Mouse (Mus musculus): ENCODE measurements around the gene Gm42372. TPM values are rescaled to one million over a fixed set of nuclear protein-coding genes. Genes with fewer than 3 reads are reported as not detected.

The Gm42372 gene
- total and polyA plus RNA-seq, 3 experiments = 0.15 to 0.61 (median 0.47) TPM

DNA sequence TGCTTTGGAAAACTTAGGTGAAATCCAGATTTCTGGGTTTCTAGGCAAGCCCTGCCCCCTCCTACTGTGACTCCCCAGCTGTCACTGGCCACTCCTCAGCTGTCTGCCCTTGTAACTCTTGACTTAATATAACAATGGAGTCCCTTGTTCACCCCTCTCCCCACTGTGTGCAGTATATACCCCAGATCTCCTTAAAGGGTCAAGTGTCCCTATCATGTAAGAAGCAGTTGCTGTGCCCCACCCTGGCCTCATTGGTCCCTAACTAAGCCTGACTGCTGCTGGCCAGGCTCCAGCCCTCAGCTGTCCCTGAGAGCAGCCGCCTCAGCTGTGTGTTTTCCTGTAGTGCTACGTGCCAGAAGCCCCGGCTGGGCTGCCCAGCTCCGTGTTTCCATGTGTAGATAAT is 34.9 kb upstream of the Gm42372 start:
- Histone ChIP-seq H3K9ac (ENCODE audit: insufficient read depth, low read depth) (no peak overlapping the region), H3K9me3 (replicated peaks; ENCODE audit: low read length) (peaks cover 14% of the 10 kb centered on the region), H3K27ac (ENCODE audit: insufficient read depth, low read depth) (no peak overlapping the region), H3K4me3 (replicated peaks in 1 of 3; ENCODE audit: low read depth in 2 of 3, low read length in 2 of 3, poor library complexity in 1 of 3) (no peak overlapping the region), H3K36me3 (replicated peaks in 1 of 2; ENCODE audit: control insufficient read depth in 1 of 2, insufficient read depth in 1 of 2, low read length in 1 of 2) (no peaks in the 10 kb centered on the region), H3K4me1 (ENCODE audit: control insufficient read depth in 1 of 2, insufficient read depth in 2 of 2) (peaks cover 0 to 9% of the 10 kb centered on the region in 2 experiments; a peak in 1 of 4 replicates), H3K4me2 (ENCODE audit: insufficient read depth, low read depth, poor library complexity, severe bottlenecking) (no peak overlapping the region), H3K79me2 (replicated peaks; ENCODE audit: control insufficient read depth, extremely low read depth, insufficient read depth, poor library complexity, severe bottlenecking) (no peaks in the 10 kb centered on the region), H3K27me3 (replicated peaks) (peaks cover 38% of the 10 kb centered on the region)
- in situ Hi-C loops (cut with MboI; ENCODE audit: low pct_ligation_motif_present, low pct_unique_long_range_greater_than_20kb, low sequenced_read_pairs) (no loop called here), dilution Hi-C loops (cut with MboI; ENCODE audit: extremely low pct_ligation_motif_present, extremely low pct_unique_long_range_greater_than_20kb, low sequenced_read_pairs) (no loop called here)
- TF ChIP-seq POLR2AphosphoS2 (IDR thresholded peaks at IDR 0.05; ENCODE audit: low read depth, low read length) = no peak
- TF ChIP-seq KAT2A (IDR thresholded peaks at IDR 0.05; ENCODE audit: insufficient replicate concordance, low read length) = no peak
- no peak for TF ChIP-seq BHLHE40 (IDR thresholded peaks at IDR 0.05; ENCODE audit: low read depth, low read length)
- TF ChIP-seq ZMIZ1 (IDR thresholded peaks at IDR 0.05; ENCODE audit: low read depth, low read length) = no peak
- no peak for DNase-seq (ENCODE audit: extremely low read depth)

DNA sequence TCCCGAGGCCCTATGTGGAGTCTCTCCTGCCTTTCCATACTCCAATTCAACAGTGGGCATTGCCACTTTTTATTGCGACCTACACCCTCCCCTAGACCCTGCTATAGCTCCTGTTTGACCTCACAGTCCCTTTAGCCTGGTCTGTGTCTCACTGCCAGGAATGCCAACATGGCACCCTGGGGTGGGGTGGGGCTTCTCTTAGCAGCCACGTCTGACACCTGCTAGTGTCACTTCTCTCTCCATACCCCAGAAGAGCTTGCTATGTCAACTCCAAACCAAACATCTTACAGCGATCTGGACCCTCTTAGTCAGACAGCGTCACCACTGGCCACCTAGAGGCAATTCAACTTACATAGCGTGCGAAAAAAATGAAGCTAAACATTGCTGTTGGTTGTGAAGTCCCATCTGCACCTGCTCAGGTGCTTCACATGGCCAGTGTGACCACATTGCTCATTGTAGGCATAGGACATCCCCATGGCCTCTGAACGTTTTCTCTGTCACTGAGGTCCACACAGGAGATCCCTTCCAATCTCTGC is 33.9 kb upstream of the Gm42372 start:
- in situ Hi-C loops (cut with MboI; ENCODE audit: low pct_ligation_motif_present, low pct_unique_long_range_greater_than_20kb, low sequenced_read_pairs) (no loop called here), dilution Hi-C loops (cut with MboI; ENCODE audit: extremely low pct_ligation_motif_present, extremely low pct_unique_long_range_greater_than_20kb, low sequenced_read_pairs) (no loop called here)
- no peak for DNase-seq (ENCODE audit: extremely low read depth)
- no peaks in the 10 kb centered on the region for H3K79me2 ChIP-seq (replicated peaks; ENCODE audit: control insufficient read depth, extremely low read depth, insufficient read depth, poor library complexity, severe bottlenecking)
- H3K36me3 ChIP-seq (replicated peaks in 1 of 2; ENCODE audit: control insufficient read depth in 1 of 2, insufficient read depth in 1 of 2, low read length in 1 of 2) = no peaks in the 10 kb centered on the region
- H3K27me3 ChIP-seq (replicated peaks) = peaks cover 29% of the 10 kb centered on the region
- H3K9ac ChIP-seq (ENCODE audit: insufficient read depth, low read depth) = no peak overlapping the region
- no peak overlapping the region for H3K4me3 ChIP-seq (replicated peaks in 1 of 3; ENCODE audit: low read depth in 2 of 3, low read length in 2 of 3, poor library complexity in 1 of 3)
- H3K9me3 ChIP-seq (replicated peaks; ENCODE audit: low read length) = peaks cover 14% of the 10 kb centered on the region
- H3K4me2 ChIP-seq (ENCODE audit: insufficient read depth, low read depth, poor library complexity, severe bottlenecking) = no peak overlapping the region
- H3K4me1 ChIP-seq (ENCODE audit: control insufficient read depth in 1 of 2, insufficient read depth in 2 of 2) = peaks cover 0 to 9% of the 10 kb centered on the region in 2 experiments; a peak in 1 of 4 replicates
- no peak overlapping the region for H3K27ac ChIP-seq (ENCODE audit: insufficient read depth, low read depth)
- no peak for TF ChIP-seq CHD2 (IDR thresholded peaks at IDR 0.05; ENCODE audit: low read length)

DNA sequence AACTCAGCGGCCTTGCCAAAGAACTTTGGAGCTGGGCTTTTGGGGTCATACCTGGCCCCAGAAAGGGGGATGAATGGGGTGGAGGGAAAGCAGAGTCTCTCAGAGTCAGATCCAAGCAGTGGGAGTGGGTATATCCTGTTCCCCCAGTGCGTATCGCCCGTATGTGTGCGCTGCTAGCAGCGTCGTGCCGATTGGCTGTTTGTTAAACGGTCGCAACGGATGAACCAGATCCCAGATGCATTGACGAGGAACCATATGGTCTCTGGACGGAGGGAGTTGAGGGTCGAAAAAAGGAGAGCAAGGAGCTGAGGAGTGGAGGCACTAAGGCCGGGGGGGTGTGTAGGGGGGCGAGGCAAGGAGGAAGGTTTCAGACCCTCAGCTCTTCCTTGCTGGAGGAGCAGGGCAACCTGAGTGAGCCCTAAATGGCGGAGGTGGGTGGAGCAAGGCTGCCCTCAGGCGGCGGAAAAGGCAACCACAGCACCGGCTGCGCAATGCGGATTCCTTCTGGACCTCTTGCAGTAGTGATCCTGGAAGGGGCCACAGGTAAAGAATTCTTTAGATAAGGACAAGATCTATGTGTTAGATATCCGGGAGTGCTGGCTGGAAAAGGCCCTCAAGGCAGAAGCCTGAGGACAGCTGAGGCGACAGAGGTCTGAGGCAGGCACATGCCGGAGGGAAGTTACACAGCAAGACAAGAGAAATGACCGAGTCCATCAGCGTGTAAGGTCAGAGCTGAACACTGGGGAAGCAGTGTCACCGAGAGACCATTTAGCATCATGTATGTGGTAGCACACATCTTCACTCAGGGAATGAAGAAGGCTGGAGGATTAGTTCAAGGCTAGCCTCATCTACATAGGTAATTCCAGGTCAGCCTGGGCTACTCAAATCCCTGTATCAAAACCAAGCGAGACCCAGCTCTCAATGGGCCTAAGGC is 32.7 kb upstream of the Gm42372 start:
- peak overlapping the region; percentile 49 to 53 (median 50) for H3K4me3 ChIP-seq (replicated peaks in 1 of 3; ENCODE audit: low read depth in 2 of 3, low read length in 2 of 3, poor library complexity in 1 of 3)
- H3K79me2 ChIP-seq (replicated peaks; ENCODE audit: control insufficient read depth, extremely low read depth, insufficient read depth, poor library complexity, severe bottlenecking) = no peaks in the 10 kb centered on the region
- in situ Hi-C loops (cut with MboI; ENCODE audit: low pct_ligation_motif_present, low pct_unique_long_range_greater_than_20kb, low sequenced_read_pairs) (loop anchor here (5.0 kb wide), 2 partner anchors 47 to 117 kb away; no protein-coding TSS in a partner anchor), dilution Hi-C loops (cut with MboI; ENCODE audit: extremely low pct_ligation_motif_present, extremely low pct_unique_long_range_greater_than_20kb, low sequenced_read_pairs) (no loop called here)
- peaks cover 24% of the 10 kb centered on the region for H3K27me3 ChIP-seq (replicated peaks)
- H3K9ac ChIP-seq (ENCODE audit: insufficient read depth, low read depth) = peak overlapping the region; percentile 10; the same call in 1 of the 2 replicates
- no peak; the same call in 1 of the 2 replicates for TF ChIP-seq TCF12 (IDR thresholded peaks at IDR 0.05; ENCODE audit: low read depth, low read length)
- TF ChIP-seq USF1 (IDR thresholded peaks at IDR 0.05; ENCODE audit: low read depth, low read length) = no peak
- no peak; the same call in 1 of the 2 replicates for TF ChIP-seq SIN3A (IDR thresholded peaks at IDR 0.05; ENCODE audit: low read length)
- peak; percentile 32; the same call in 1 of the 2 replicates for TF ChIP-seq NRF1 (IDR thresholded peaks at IDR 0.05; ENCODE audit: low read depth, low read length)
- peak; percentile 49 to 95 for TF ChIP-seq CTCF (conservative IDR thresholded peaks at IDR 0.05 in 1 of 2, IDR thresholded peaks at IDR 0.05 in 1 of 2; ENCODE audit: low read depth in 2 of 2, low read length in 2 of 2)
- peak; percentile 7; the same call in 1 of the 2 replicates for TF ChIP-seq BHLHE40 (IDR thresholded peaks at IDR 0.05; ENCODE audit: low read depth, low read length)
- peak; percentile 50; the same call in 1 of the 2 replicates for TF ChIP-seq NELFE (IDR thresholded peaks at IDR 0.05; ENCODE audit: low read depth, low read length)
- TF ChIP-seq IRF4 (IDR thresholded peaks at IDR 0.05; ENCODE audit: low read depth, low read length) = 0 out of 2 replicates have a peak, but pooled peaks have one; percentile 21
- TF ChIP-seq ZC3H11A (IDR thresholded peaks at IDR 0.05; ENCODE audit: low read depth, low read length) = peak; percentile 35; the same call in 1 of the 2 replicates
- peak; percentile 42; the same call in 1 of the 2 replicates for TF ChIP-seq POLR2A (IDR thresholded peaks at IDR 0.05; ENCODE audit: low read depth, low read length)
- no peak for TF ChIP-seq ZNF384 (IDR thresholded peaks at IDR 0.05; ENCODE audit: low read depth, low read length)
- peak; percentile 77 for TF ChIP-seq SMC3 (IDR thresholded peaks at IDR 0.05; ENCODE audit: low read depth, low read length)
- no peak for TF ChIP-seq JUN (IDR thresholded peaks at IDR 0.05; ENCODE audit: insufficient read depth, low read depth, low read length)
- TF ChIP-seq RAD21 (IDR thresholded peaks at IDR 0.05; ENCODE audit: low read depth, low read length) = peak; percentile 88
- H3K9me3 ChIP-seq (replicated peaks; ENCODE audit: low read length) = peaks cover 4% of the 10 kb centered on the region
- no peaks in the 10 kb centered on the region for H3K36me3 ChIP-seq (replicated peaks in 1 of 2; ENCODE audit: control insufficient read depth in 1 of 2, insufficient read depth in 1 of 2, low read length in 1 of 2)
- peaks cover 0 to 12% of the 10 kb centered on the region in 2 experiments; a peak in 2 of 4 replicates for H3K4me1 ChIP-seq (ENCODE audit: control insufficient read depth in 1 of 2, insufficient read depth in 2 of 2)
- DNase-seq (ENCODE audit: extremely low read depth) = peak; percentile 63
- peak overlapping the region; percentile 43; the same call in 1 of the 2 replicates for H3K27ac ChIP-seq (ENCODE audit: insufficient read depth, low read depth)
- peak overlapping the region; percentile 82 for H3K4me2 ChIP-seq (ENCODE audit: insufficient read depth, low read depth, poor library complexity, severe bottlenecking)
